Mouse (Mus musculus) megakaryocyte, embryonic 14.5 days (primary cell): Measurements from ENCODE around the gene Wsb1.

ENCODE experiments used
- FLI1 ChIP-seq: IDR thresholded peaks from 2 replicates; pipeline ENCODE4 v1.6.1; 2012; ENCODE audit warnings: low read length, inconsistent platforms, mixed read lengths
- GATA1 ChIP-seq: IDR thresholded peaks from 3 replicates; pipeline ENCODE4 v1.6.1; 2012; ENCODE audit warnings: mixed read lengths, low read length, inconsistent platforms, borderline replicate concordance

- TF ChIP-seq GATA1: no peak
- no peak for TF ChIP-seq FLI1
Observed at GRCm38 (mm10) chr11:79196876-79197845, 57.3 kb downstream of the Wsb1 start.
